Mouse (Mus musculus): ENCODE results near the gene Mmaa. TPM values are rescaled to one million over a fixed set of nuclear protein-coding genes. Genes with fewer than 3 reads are reported as not detected.

The Mmaa gene
- total RNA-seq, 4 experiments from 2014 or later: 19.8 to 32.1 (median 23.8) TPM

GRCm38 (mm10) chr8:79288681-79289080 lies 6.1 kb downstream of the Mmaa start:
- DNase-seq (ENCODE audit: low spot score in 2 of 2): no peak

- DNase-seq (ENCODE audit: low spot score in 2 of 2): no peak
Measured at GRCm38 (mm10) chr8:79288250-79288649, 6.5 kb downstream of the Mmaa start.

- no peak for DNase-seq (ENCODE audit: low spot score in 2 of 2)
Measured at GRCm38 (mm10) chr8:79286424-79286823, 8.3 kb downstream of the Mmaa start.

GRCm38 (mm10) chr8:79284626-79285025 lies 10.1 kb downstream of the Mmaa start:
- DNase-seq (ENCODE audit: low spot score in 2 of 2): no peak

GRCm38 (mm10) chr8:79281376-79281890 lies 13.3 kb downstream of the Mmaa start:
- DNase-seq (ENCODE audit: low spot score in 2 of 2): no peak

GRCm38 (mm10) chr8:79277264-79277870 lies 17.4 kb downstream of the Mmaa start:
- DNase-seq (ENCODE audit: low spot score in 2 of 2): no peak

- no peak for DNase-seq (ENCODE audit: low spot score in 2 of 2)
Measured at GRCm38 (mm10) chr8:79274940-79275339, 19.8 kb downstream of the Mmaa start.

- no peak for DNase-seq (ENCODE audit: low spot score in 2 of 2)
Measured at GRCm38 (mm10) chr8:79273776-79274175, 21.0 kb downstream of the Mmaa start.

- DNase-seq (ENCODE audit: low spot score in 2 of 2): no peak
Measured at GRCm38 (mm10) chr8:79272676-79273075, 22.1 kb downstream of the Mmaa start.

GRCm38 (mm10) chr8:79268921-79269320 lies 25.8 kb downstream of the Mmaa start:
- no peak for DNase-seq (ENCODE audit: low spot score in 2 of 2)

- DNase-seq (ENCODE audit: low spot score in 2 of 2): no peak
Measured at GRCm38 (mm10) chr8:79261920-79262319, 32.8 kb downstream of the Mmaa start.

GRCm38 (mm10) chr8:79256076-79256705 lies 38.5 kb downstream of the Mmaa start:
- no peak for DNase-seq (ENCODE audit: low spot score in 2 of 2)

- DNase-seq (ENCODE audit: low spot score in 2 of 2): peak; percentile 31 to 55
Measured at GRCm38 (mm10) chr8:79253742-79254141, 41.0 kb downstream of the Mmaa start.

GRCm38 (mm10) chr8:79248470-79248869 lies 46.3 kb downstream of the Mmaa start, which contains the start of gene 1700011L22Rik:
1700011L22Rik (minus strand) TSS chr8:79248570.
- no peak for DNase-seq (ENCODE audit: low spot score in 2 of 2)

- no peak for DNase-seq (ENCODE audit: low spot score in 2 of 2)
Measured at GRCm38 (mm10) chr8:79243422-79243821, 51.3 kb downstream of the Mmaa start.

GRCm38 (mm10) chr8:79239996-79240395 lies 54.7 kb downstream of the Mmaa start:
- DNase-seq (ENCODE audit: low spot score in 2 of 2): no peak

- DNase-seq (ENCODE audit: low spot score in 2 of 2): no peak
Measured at GRCm38 (mm10) chr8:79239320-79239719, 55.4 kb downstream of the Mmaa start.

- DNase-seq (ENCODE audit: low spot score in 2 of 2): no peak
Measured at GRCm38 (mm10) chr8:79229266-79229888, 65.4 kb downstream of the Mmaa start.

- DNase-seq (ENCODE audit: low spot score in 2 of 2): no peak
Measured at GRCm38 (mm10) chr8:79227916-79228315, 66.8 kb downstream of the Mmaa start.

GRCm38 (mm10) chr8:79227194-79227593 lies 67.5 kb downstream of the Mmaa start:
- no peak for DNase-seq (ENCODE audit: low spot score in 2 of 2)

- no peak for DNase-seq (ENCODE audit: low spot score in 2 of 2)
Measured at GRCm38 (mm10) chr8:79226046-79226445, 68.7 kb downstream of the Mmaa start.

GRCm38 (mm10) chr8:79225586-79225985 lies 69.2 kb downstream of the Mmaa start:
- no peak for DNase-seq (ENCODE audit: low spot score in 2 of 2)
